Mouse (Mus musculus) midbrain, embryonic 10.5 days (tissue): ENCODE results near the gene Wdr82. TPM values are rescaled to one million over a fixed set of nuclear protein-coding genes. Genes with fewer than 3 reads are reported as not detected.

ENCODE experiments used
- DNase-seq: peaks from one replicate; pipeline ENCODE4 v3.0.0-alpha.2; 2017; ENCODE audit warnings: low spot score
- H3K27ac ChIP-seq: fragments of 300-500 bp; sonication (generic); replicated peaks from 2 replicates; pipeline ENCODE4 v1.5.1; 2016; ENCODE audit warnings: mild to moderate bottlenecking
- H3K27me3 ChIP-seq: fragments of 300-500 bp; sonication (generic); 2 replicates; pipeline ENCODE4 v1.6.1; 2016; ENCODE audit warnings: low read depth, mild to moderate bottlenecking; ENCODE audit not compliant: poor library complexity, severe bottlenecking
- H3K36me3 ChIP-seq: fragments of 300-500 bp; sonication (generic); 2 replicates; pipeline ENCODE4 v1.6.1; 2016; ENCODE audit warnings: mild to moderate bottlenecking, moderate library complexity
- H3K4me1 ChIP-seq: fragments of 300-500 bp; sonication (generic); 2 replicates; pipeline ENCODE4 v1.6.1; 2016
- H3K4me3 ChIP-seq: fragments of 300-500 bp; sonication (generic); 2 replicates; pipeline ENCODE4 v1.5.1; 2016; ENCODE audit warnings: mild to moderate bottlenecking, moderate library complexity
- H3K9me3 ChIP-seq: fragments of 300-500 bp; sonication (generic); replicated peaks from 2 replicates; pipeline ENCODE4 v1.6.1; 2016; ENCODE audit warnings: mild to moderate bottlenecking
- WGBS: fragments of 180-500 bp; shearing (Covaris S2); methylation state at CpG from one replicate; pipeline ENCODE4 v1.1.7; 2016; 5-methylcytosine and 5-hydroxymethylcytosine counted together
- polyA plus RNA-seq: library from polyadenylated mRNA; unstranded; fragments of >200 nt; fragmentation: Nextera tagmentation; extraction: Ambion mirVana; gene quantifications from 2 replicates; pipeline ENCODE4 v1.2.1, GENCODE M21; 2016

The Wdr82 gene
- polyA plus RNA-seq, 1 experiment from 2014 or later: 23.4 TPM

DNA sequence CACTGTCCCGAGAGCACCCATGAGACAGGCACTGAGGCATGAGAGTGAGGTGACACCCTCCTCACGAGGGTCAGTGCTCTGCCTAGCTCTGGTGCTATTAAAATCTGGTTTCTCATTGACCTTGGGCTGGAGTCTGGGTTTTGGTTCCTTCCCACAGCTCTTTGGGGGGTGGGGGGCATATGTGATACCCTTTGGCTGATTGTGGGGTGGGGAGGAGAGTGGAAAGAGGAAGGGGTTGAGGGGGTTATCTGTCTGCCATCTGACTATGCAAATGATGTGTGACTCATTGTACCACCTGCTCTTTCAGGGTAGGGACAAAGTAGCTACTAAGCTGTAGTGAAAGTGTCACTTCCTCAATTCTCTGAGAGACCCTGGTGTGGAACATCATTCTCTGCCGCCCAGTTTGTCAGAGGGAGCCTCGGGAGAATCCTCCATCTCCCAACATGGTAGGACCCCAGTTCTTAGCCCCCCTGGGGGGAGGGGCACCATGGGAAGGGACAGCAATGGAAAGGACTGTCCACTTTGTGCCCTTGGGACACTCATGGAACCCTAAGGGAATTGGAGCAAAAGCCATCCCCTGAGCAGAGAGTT lies 51.6 kb downstream of the Wdr82 start, which contains the start of gene Tlr9:
TSS of gene Tlr9 (plus strand) at position 338 of the 591 bp plus-strand sequence.
- peaks cover 37% of the 10 kb centered on the region for H3K27me3 ChIP-seq
- WGBS: 77% methylated on average over 4 of the region's 4 CpGs
- no peaks in the 10 kb centered on the region for H3K9me3 ChIP-seq
- no peak for DNase-seq
- H3K27ac ChIP-seq: no peak within 1 kb of the TSS
- peaks cover 15% of the 10 kb centered on the region for H3K4me1 ChIP-seq
- no peak within 1 kb of the TSS for H3K4me3 ChIP-seq
- H3K36me3 ChIP-seq: no peaks in the 10 kb centered on the region

GRCm38 (mm10) chr9:106222994-106223393 lies 52.3 kb downstream of the Wdr82 start:
- H3K4me1 ChIP-seq: peaks cover 15% of the 10 kb centered on the region
- no peaks in the 10 kb centered on the region for H3K36me3 ChIP-seq
- no peak overlapping the region for H3K27ac ChIP-seq
- 89% methylated on average over 4 of the region's 4 CpGs for WGBS
- no peak overlapping the region for H3K4me3 ChIP-seq
- H3K27me3 ChIP-seq: peaks cover 39% of the 10 kb centered on the region
- no peaks in the 10 kb centered on the region for H3K9me3 ChIP-seq
- no peak for DNase-seq

DNA sequence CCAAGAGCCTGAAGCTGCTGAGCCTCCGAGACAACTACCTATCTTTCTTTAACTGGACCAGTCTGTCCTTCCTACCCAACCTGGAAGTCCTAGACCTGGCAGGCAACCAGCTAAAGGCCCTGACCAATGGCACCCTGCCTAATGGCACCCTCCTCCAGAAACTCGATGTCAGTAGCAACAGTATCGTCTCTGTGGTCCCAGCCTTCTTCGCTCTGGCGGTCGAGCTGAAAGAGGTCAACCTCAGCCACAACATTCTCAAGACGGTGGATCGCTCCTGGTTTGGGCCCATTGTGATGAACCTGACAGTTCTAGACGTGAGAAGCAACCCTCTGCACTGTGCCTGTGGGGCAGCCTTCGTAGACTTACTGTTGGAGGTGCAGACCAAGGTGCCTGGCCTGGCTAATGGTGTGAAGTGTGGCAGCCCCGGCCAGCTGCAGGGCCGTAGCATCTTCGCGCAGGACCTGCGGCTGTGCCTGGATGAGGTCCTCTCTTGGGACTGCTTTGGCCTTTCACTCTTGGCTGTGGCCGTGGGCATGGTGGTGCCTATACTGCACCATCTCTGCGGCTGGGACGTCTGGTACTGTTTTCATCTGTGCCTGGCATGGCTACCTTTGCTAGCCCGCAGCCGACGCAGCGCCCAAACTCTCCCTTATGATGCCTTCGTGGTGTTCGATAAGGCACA lies 54.9 kb downstream of the Wdr82 start:
- peaks cover 39% of the 10 kb centered on the region for H3K27me3 ChIP-seq

GRCm38 (mm10) chr9:106226151-106226682 lies 55.5 kb downstream of the Wdr82 start:
- H3K27ac ChIP-seq: peak overlapping the region; percentile 63
- peaks cover 15% of the 10 kb centered on the region for H3K4me1 ChIP-seq
- no peaks in the 10 kb centered on the region for H3K36me3 ChIP-seq
- 8% methylated on average over 34 of the region's 34 CpGs for WGBS
- H3K4me3 ChIP-seq: peak overlapping the region; percentile 54
- peaks cover 39% of the 10 kb centered on the region for H3K27me3 ChIP-seq
- H3K9me3 ChIP-seq: no peaks in the 10 kb centered on the region
- peak; percentile 65 for DNase-seq

More for the DNA sequence above, 54.9 kb downstream of the Wdr82 start:
- no peaks in the 10 kb centered on the region for H3K36me3 ChIP-seq
- H3K4me1 ChIP-seq: peaks cover 15% of the 10 kb centered on the region
- H3K9me3 ChIP-seq: no peaks in the 10 kb centered on the region
- 57% methylated on average over 24 of the region's 24 CpGs for WGBS
- no peak for DNase-seq
- H3K27ac ChIP-seq: peak overlapping the region; percentile 63
- peak overlapping the region; percentile 54 for H3K4me3 ChIP-seq

- Histone ChIP-seq H3K9me3 (no peaks in the 10 kb centered on the region), H3K27ac (no peak overlapping the region), H3K27me3 (peaks cover 39% of the 10 kb centered on the region), H3K4me3 (no peak overlapping the region), H3K36me3 (peaks cover 9% of the 10 kb centered on the region), H3K4me1 (peaks cover 19% of the 10 kb centered on the region)
- no peak for DNase-seq
- whole genome bisulfite sequencing: 77% methylated on average over 8 of the region's 8 CpGs
Measured at GRCm38 (mm10) chr9:106227790-106228429, 57.2 kb downstream of the Wdr82 start.

- DNase-seq: no peak
- 86% methylated on average over 9 of the region's 9 CpGs for WGBS
Measured at GRCm38 (mm10) chr9:106230051-106230733, 59.5 kb downstream of the Wdr82 start.

DNA sequence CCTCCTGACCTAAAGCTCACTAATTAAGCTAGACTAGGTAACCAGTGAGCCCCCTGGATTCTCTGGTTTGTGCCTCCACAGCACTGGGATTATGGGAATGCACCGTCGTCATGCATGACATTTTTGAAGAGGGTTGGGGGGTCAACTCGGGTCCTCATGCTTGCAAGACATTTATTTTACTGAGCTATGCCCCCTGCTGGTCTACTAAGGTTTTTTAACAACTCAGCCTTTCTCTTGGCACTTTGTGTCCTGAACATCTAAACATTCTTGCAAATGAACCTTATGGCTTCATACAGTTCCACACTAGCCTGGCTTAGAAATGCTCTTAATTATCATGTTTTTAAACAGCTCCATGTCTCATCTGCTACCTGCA lies 60.0 kb downstream of the Wdr82 start:
- Histone ChIP-seq H3K27me3 (peaks cover 18% of the 10 kb centered on the region), H3K4me3 (no peak overlapping the region), H3K27ac (no peak overlapping the region), H3K9me3 (no peaks in the 10 kb centered on the region), H3K4me1 (peaks cover 17% of the 10 kb centered on the region), H3K36me3 (peaks cover 37% of the 10 kb centered on the region)
- WGBS: 60% methylated on average over 3 of the region's 3 CpGs
- DNase-seq: no peak

More at GRCm38 (mm10) chr9:106230051-106230733, 59.5 kb downstream of the Wdr82 start:
- peaks cover 23% of the 10 kb centered on the region for H3K27me3 ChIP-seq
- no peak overlapping the region for H3K4me3 ChIP-seq
- H3K27ac ChIP-seq: no peak overlapping the region
- peaks cover 19% of the 10 kb centered on the region for H3K4me1 ChIP-seq
- peaks cover 32% of the 10 kb centered on the region for H3K36me3 ChIP-seq
- H3K9me3 ChIP-seq: no peaks in the 10 kb centered on the region

DNA sequence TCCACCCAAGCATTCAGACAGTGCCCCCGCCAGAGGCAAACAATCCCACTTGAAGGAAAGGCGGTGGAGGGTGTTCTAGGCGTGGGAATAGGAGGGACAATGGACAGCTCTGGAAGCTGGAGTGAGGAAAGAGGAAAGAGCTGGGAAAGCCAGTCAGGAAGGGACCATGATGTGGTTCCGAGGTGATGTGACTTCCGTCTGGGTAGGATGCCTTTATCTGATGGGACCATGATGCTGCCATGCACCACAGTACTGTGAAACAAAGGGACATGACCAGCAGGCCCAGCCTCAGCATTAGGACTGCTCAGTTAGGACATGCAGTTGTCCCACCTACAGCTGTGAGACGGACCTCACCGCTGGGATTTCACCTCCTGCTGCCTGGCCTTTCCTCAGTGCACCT lies 60.5 kb downstream of the Wdr82 start:
- H3K9me3 ChIP-seq: no peaks in the 10 kb centered on the region
- no peak for DNase-seq
- 84% methylated on average over 7 of the region's 7 CpGs for WGBS
- peaks cover 42% of the 10 kb centered on the region for H3K36me3 ChIP-seq
- H3K27me3 ChIP-seq: peaks cover 13% of the 10 kb centered on the region; the same call in 1 of the 2 replicates
- no peak overlapping the region for H3K4me3 ChIP-seq
- peaks cover 12% of the 10 kb centered on the region for H3K4me1 ChIP-seq
- no peak overlapping the region for H3K27ac ChIP-seq

DNA sequence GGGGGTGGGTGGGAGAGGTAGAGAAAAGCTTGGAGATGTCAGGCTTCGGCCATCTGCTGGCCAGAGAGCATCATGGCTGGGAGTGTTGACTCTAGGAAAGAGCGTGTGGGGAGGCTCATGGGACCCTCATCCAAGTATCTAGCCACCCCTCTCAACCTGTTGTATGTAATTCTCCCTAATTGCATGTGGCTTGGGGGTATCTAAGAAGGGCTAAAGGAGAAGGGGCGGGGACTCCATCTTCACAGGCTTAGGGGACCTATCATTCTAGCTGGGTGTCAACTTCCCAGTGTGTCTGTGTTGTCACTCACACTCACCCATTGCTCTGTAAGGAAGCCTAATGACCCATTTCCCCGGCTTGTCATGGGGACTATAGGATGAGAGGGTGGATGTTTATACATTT lies 61.1 kb downstream of the Wdr82 start:
- WGBS: 83% methylated on average over 4 of the region's 4 CpGs
- peaks cover 7% of the 10 kb centered on the region; the same call in 1 of the 2 replicates for H3K27me3 ChIP-seq
- no peak overlapping the region for H3K27ac ChIP-seq

DNA sequence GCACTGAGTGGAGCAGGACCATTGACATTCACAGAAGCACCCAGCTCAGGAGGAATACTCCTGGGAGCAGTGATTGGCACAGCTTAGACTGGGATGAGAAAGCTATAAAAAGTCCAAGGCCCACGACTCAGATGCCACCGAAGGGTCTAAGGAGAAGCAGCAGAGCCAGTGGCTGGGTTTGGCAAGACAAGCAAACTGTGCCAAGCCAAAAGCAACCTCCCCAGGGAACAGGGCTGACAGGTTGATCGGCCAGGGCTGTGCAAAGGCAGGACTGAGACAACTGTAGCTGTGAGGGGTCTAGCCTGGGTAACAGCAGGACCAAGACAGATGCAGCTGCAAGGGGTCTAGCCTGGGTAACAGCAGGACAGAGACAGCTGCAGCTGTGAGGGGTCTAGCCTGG lies 62.2 kb downstream of the Wdr82 start:
- 0 out of 2 replicates have a peak, but pooled peaks cover 4% of the 10 kb centered on the region for H3K4me1 ChIP-seq
- 90% methylated on average over 3 of the region's 3 CpGs for WGBS
- no peaks in the 10 kb centered on the region for H3K9me3 ChIP-seq
- no peak for DNase-seq
- no peak overlapping the region for H3K4me3 ChIP-seq
- H3K27me3 ChIP-seq: no peaks in the 10 kb centered on the region
- no peak overlapping the region for H3K27ac ChIP-seq
- H3K36me3 ChIP-seq: peaks cover 59% of the 10 kb centered on the region

More for the DNA sequence above, 61.1 kb downstream of the Wdr82 start:
- Histone ChIP-seq H3K36me3 (peaks cover 48% of the 10 kb centered on the region), H3K4me1 (peaks cover 6% of the 10 kb centered on the region), H3K9me3 (no peaks in the 10 kb centered on the region), H3K4me3 (no peak overlapping the region)
- no peak for DNase-seq

GRCm38 (mm10) chr9:106233953-106234352 lies 63.2 kb downstream of the Wdr82 start:
- 0 out of 2 replicates have a peak, but pooled peaks cover 4% of the 10 kb centered on the region for H3K4me1 ChIP-seq
- H3K9me3 ChIP-seq: no peaks in the 10 kb centered on the region
- H3K4me3 ChIP-seq: no peak overlapping the region
- H3K36me3 ChIP-seq: peaks cover 69% of the 10 kb centered on the region
- H3K27ac ChIP-seq: no peak overlapping the region
- DNase-seq: no peak
- no peaks in the 10 kb centered on the region for H3K27me3 ChIP-seq
- WGBS: 86% methylated on average over 6 of the region's 6 CpGs

- peaks cover 83% of the 10 kb centered on the region for H3K36me3 ChIP-seq
- H3K27ac ChIP-seq: no peak overlapping the region
- no peaks in the 10 kb centered on the region for H3K9me3 ChIP-seq
- no peaks in the 10 kb centered on the region for H3K27me3 ChIP-seq
- no peak overlapping the region for H3K4me3 ChIP-seq
- no peak for DNase-seq
- 96% methylated on average over 23 of the region's 23 CpGs for WGBS
- H3K4me1 ChIP-seq: 0 out of 2 replicates have a peak, but pooled peaks cover 4% of the 10 kb centered on the region
Measured at GRCm38 (mm10) chr9:106235194-106235830, 64.6 kb downstream of the Wdr82 start.
